Comparison of ENCODE assay signal across 19 mouse cellular contexts in the genomic region with DNA sequence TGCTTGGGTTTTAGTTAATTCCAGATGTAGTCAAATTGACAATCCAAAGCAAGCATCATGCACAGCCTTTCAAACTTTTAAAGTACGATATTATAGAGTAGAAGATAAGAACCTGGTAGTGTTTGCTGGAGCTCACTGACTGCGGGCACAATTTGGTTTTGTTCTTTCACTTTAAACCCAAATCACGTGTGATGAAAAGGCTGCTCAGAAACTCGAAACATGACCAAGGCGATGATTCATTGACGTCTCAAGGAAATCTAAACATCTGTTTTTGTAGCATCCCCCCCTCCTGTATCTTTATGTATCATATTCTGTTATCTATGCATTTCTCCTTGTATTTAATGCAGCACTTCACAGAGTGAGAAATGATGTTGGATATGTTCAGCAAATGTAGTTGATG. TPM values are rescaled to one million over a fixed set of nuclear protein-coding genes. Genes with fewer than 3 reads are reported as not detected.
A peak's percentile ranks its signal among the peaks of the same experiment; 100 is the strongest.
DNase-seq lines count a peak whose midpoint lies in the region.
"Had no signal": no experiment of that assay in that cellular context is flagged by ENCODE, and none has a peak within 500 bp of the region (broad histone marks: within the 10 kb centered on the region; RNA-seq: fewer than 3 reads in every experiment).

No protein-coding gene starts in this region.

- H3K27ac ChIP-seq in heart, embryonic 10.5 days, result no peak overlapping the region
- H3K27ac ChIP-seq: embryonic facial prominence, embryonic 10.5 days; heart, adult 2 months; hindbrain, embryonic 10.5 days; hindbrain, embryonic 14.5 days had no signal

- H3K4me1 ChIP-seq in heart, embryonic 10.5 days, result peaks cover 28% of the 10 kb centered on the region; the same call in 1 of the 2 replicates
- H3K4me1 ChIP-seq: hindbrain, embryonic 10.5 days had no signal

- intact Hi-C loops in left cerebral cortex, postnatal 25 days (cut with DNase I), result no loop called here

- H3K27me3 ChIP-seq in heart, embryonic 10.5 days (ENCODE audit: insufficient read depth, poor library complexity, severe bottlenecking), result no peaks in the 10 kb centered on the region
- H3K27me3 ChIP-seq: heart, embryonic 12.5 days had no signal

- no peak overlapping the region for H3K4me3 ChIP-seq in heart, embryonic 10.5 days
- H3K4me3 ChIP-seq: embryonic facial prominence, embryonic 10.5 days; heart, adult 2 months; heart, embryonic 12.5 days; hindbrain, embryonic 10.5 days had no signal

- no peaks in the 10 kb centered on the region for H3K9me3 ChIP-seq in heart, embryonic 10.5 days
- H3K9me3 ChIP-seq: embryonic facial prominence, embryonic 10.5 days; heart, embryonic 12.5 days; hindbrain, embryonic 10.5 days had no signal

- WGBS in heart, embryonic 10.5 days, result 81% methylated on average over 6 of the region's 6 CpGs

- H3K36me3 ChIP-seq in heart, embryonic 10.5 days, result no peaks in the 10 kb centered on the region
- H3K36me3 ChIP-seq: embryonic facial prominence, embryonic 10.5 days; G1E; heart, embryonic 12.5 days; hindbrain, embryonic 10.5 days had no signal

- peak; percentile 67 for DNase-seq in thymus, postnatal 0 days (ENCODE audit: low spot score)
- no peak for DNase-seq in thymus, postnatal 10 days (ENCODE audit: low spot score in 2 of 2)
- peak; percentile 65 for DNase-seq in CD4-positive, CD25-positive, alpha-beta regulatory T cell, adult 2 months (ENCODE audit: low read depth, low spot score)
- DNase-seq in induced T-regulatory cell, adult 2 months (ENCODE audit: low read depth), result peak; percentile 79
- no peak for DNase-seq in adipocyte (ENCODE audit: low spot score)
- DNase-seq in left cerebral cortex, postnatal 25 days (ENCODE audit: low spot score in 2 of 2), result no peak
- DNase-seq in heart, embryonic 10.5 days (ENCODE audit: low spot score), result no peak
- DNase-seq: adrenal gland, adult 2 months; adrenal gland, postnatal 25 days; B cell, adult 2 months; cerebellum, adult 18-20 months; cerebellum, postnatal 10 days; gastrocnemius, postnatal 14 days; heart, adult 2 months had no signal

RNA-seq across cellular contexts. Expression of gene Slc9a9, which starts 49.4 kb away (rescaled TPM):
- 40.5 and 44.5 TPM in 2 replicates for polyA plus RNA-seq in thymus, postnatal 0 days (2015; fragmentation: Nextera tagmentation; extraction: Ambion mirVana)
- 10 to 100 TPM; 17.9 to 24.0 TPM for total RNA-seq in left cerebral cortex, postnatal 25 days (2021)
- 2.6 and 3.3 TPM in 2 replicates for polyA plus RNA-seq in heart, embryonic 10.5 days (2016; fragmentation: Nextera tagmentation; extraction: Ambion mirVana)
- polyA plus RNA-seq: G1E had no signal

Comparison
In these comparisons a context has a peak if more than half of its experiments do, and no peak if none do; other contexts are left out.
1. DNase-seq: peak in thymus, postnatal 0 days (single experiment), CD4-positive, CD25-positive, alpha-beta regulatory T cell, adult 2 months (single experiment) and induced T-regulatory cell, adult 2 months (single experiment); none in thymus, postnatal 10 days (0 of 2), adipocyte (single experiment), left cerebral cortex, postnatal 25 days (0 of 2) and heart, embryonic 10.5 days (single experiment).